Mouse (Mus musculus): ENCODE measurements around the gene Sept4. TPM values are rescaled to one million over a fixed set of nuclear protein-coding genes. Genes with fewer than 3 reads are reported as not detected.

The Sept4 gene
- total RNA-seq (2014; rRNA removed) (32.3 and 39.6 TPM in 2 replicates), polyA plus RNA-seq (2015; fragmentation: Nextera tagmentation; extraction: Ambion mirVana) (54.9 and 63.6 TPM in 2 replicates)

GRCm38 (mm10) chr11:87568255-87568953, at the start of gene Sept4:
Sept4 (plus strand) TSS chr11:87568903.
- no peak for ATAC-seq
- TF ChIP-seq CTCF (IDR thresholded peaks at IDR 0.05; ENCODE audit: low read depth) = no peak
- H3K4me3 ChIP-seq (ENCODE audit: low read length) = no peak within 1 kb of the TSS
- H3K27ac ChIP-seq = no peak within 1 kb of the TSS
- H3K9me3 ChIP-seq (ENCODE audit: low read length) = no peaks in the 10 kb centered on the region
- H3K9ac ChIP-seq (replicated peaks; ENCODE audit: low read length) = no peak within 1 kb of the TSS
- 78% methylated on average over 7 of the region's 7 CpGs for WGBS
- H3K36me3 ChIP-seq (ENCODE audit: insufficient read depth, low read length) = no peaks in the 10 kb centered on the region
- H3K27me3 ChIP-seq (ENCODE audit: insufficient read depth, low read length) = no peaks in the 10 kb centered on the region
- H3K4me2 ChIP-seq (ENCODE audit: low read depth, low read length) = no peak within 1 kb of the TSS
- DNase-seq (ENCODE audit: low spot score) = no peak
- H3K4me1 ChIP-seq (ENCODE audit: insufficient read depth, low read length) = no peaks in the 10 kb centered on the region

GRCm38 (mm10) chr11:87519260-87519659, 49.4 kb upstream of the Sept4 start:
- TF ChIP-seq CTCF (IDR thresholded peaks at IDR 0.05; ENCODE audit: low read depth) = peak; percentile 79
- peak; percentile 51 for DNase-seq (ENCODE audit: low spot score)
- H3K27ac ChIP-seq = no peak overlapping the region
- H3K9me3 ChIP-seq (ENCODE audit: low read length) = no peaks in the 10 kb centered on the region
- no peaks in the 10 kb centered on the region for H3K36me3 ChIP-seq (ENCODE audit: insufficient read depth, low read length)
- no peak for ATAC-seq
- no peaks in the 10 kb centered on the region for H3K27me3 ChIP-seq (ENCODE audit: insufficient read depth, low read length)
- no peaks in the 10 kb centered on the region for H3K4me1 ChIP-seq (ENCODE audit: insufficient read depth, low read length)
- WGBS = 8% methylated on average over 2 of the region's 2 CpGs
- H3K4me3 ChIP-seq (ENCODE audit: low read length) = no peak overlapping the region
- no peak overlapping the region for H3K9ac ChIP-seq (replicated peaks; ENCODE audit: low read length)
- H3K4me2 ChIP-seq (ENCODE audit: low read depth, low read length) = no peak overlapping the region

- H3K27me3 ChIP-seq (ENCODE audit: insufficient read depth, low read length) = no peaks in the 10 kb centered on the region
- ATAC-seq = no peak
Observed at GRCm38 (mm10) chr11:87523466-87523865, 45.2 kb upstream of the Sept4 start.

GRCm38 (mm10) chr11:87523967-87524366, 44.7 kb upstream of the Sept4 start:
- Histone ChIP-seq H3K4me1 (ENCODE audit: insufficient read depth, low read length) (no peaks in the 10 kb centered on the region), H3K27me3 (ENCODE audit: insufficient read depth, low read length) (no peaks in the 10 kb centered on the region), H3K9me3 (ENCODE audit: low read length) (no peaks in the 10 kb centered on the region), H3K27ac (no peak overlapping the region), H3K36me3 (ENCODE audit: insufficient read depth, low read length) (no peaks in the 10 kb centered on the region), H3K4me3 (ENCODE audit: low read length) (no peak overlapping the region), H3K4me2 (ENCODE audit: low read depth, low read length) (no peak overlapping the region), H3K9ac (replicated peaks; ENCODE audit: low read length) (no peak overlapping the region)
- no peak for DNase-seq (ENCODE audit: low spot score)
- TF ChIP-seq CTCF (IDR thresholded peaks at IDR 0.05; ENCODE audit: low read depth) = no peak
- no peak for ATAC-seq

More at GRCm38 (mm10) chr11:87523466-87523865, 45.2 kb upstream of the Sept4 start:
- Histone ChIP-seq H3K4me3 (ENCODE audit: low read length) (no peak overlapping the region), H3K36me3 (ENCODE audit: insufficient read depth, low read length) (no peaks in the 10 kb centered on the region), H3K27ac (no peak overlapping the region), H3K9ac (replicated peaks; ENCODE audit: low read length) (no peak overlapping the region), H3K4me2 (ENCODE audit: low read depth, low read length) (no peak overlapping the region), H3K4me1 (ENCODE audit: insufficient read depth, low read length) (no peaks in the 10 kb centered on the region), H3K9me3 (ENCODE audit: low read length) (no peaks in the 10 kb centered on the region)
- no peak for DNase-seq (ENCODE audit: low spot score)
- TF ChIP-seq CTCF (IDR thresholded peaks at IDR 0.05; ENCODE audit: low read depth) = no peak
- 78% methylated on average over 5 of the region's 5 CpGs for WGBS

DNA sequence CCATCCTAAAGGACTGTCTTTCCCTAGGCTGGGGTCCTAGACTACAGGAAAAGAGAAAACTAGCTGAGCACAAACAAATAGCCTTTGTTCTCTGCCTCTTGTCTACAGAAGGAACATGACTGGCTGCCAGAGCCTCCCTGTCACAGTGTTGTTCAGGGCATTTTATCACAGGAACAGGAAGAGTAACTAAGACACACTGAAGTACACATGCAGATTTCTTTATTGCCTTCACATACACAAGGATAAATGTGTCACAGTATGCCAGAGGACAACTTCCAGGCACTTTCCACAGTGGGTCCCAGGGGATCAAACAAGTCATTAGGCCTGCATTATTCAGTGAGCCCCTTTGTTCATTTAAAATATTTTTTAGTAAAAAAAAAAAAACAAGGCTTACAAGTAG, 43.9 kb upstream of the Sept4 start:
- TF ChIP-seq CTCF (IDR thresholded peaks at IDR 0.05; ENCODE audit: low read depth) = no peak
- H3K4me2 ChIP-seq (ENCODE audit: low read depth, low read length) = no peak overlapping the region
- no peaks in the 10 kb centered on the region for H3K36me3 ChIP-seq (ENCODE audit: insufficient read depth, low read length)
- ATAC-seq (no peak), DNase-seq (ENCODE audit: low spot score) (no peak)
- no peak overlapping the region for H3K27ac ChIP-seq
- no peak overlapping the region for H3K9ac ChIP-seq (replicated peaks; ENCODE audit: low read length)
- H3K9me3 ChIP-seq (ENCODE audit: low read length) = no peaks in the 10 kb centered on the region
- H3K27me3 ChIP-seq (ENCODE audit: insufficient read depth, low read length) = no peaks in the 10 kb centered on the region
- no peak overlapping the region for H3K4me3 ChIP-seq (ENCODE audit: low read length)
- H3K4me1 ChIP-seq (ENCODE audit: insufficient read depth, low read length) = no peaks in the 10 kb centered on the region

GRCm38 (mm10) chr11:87527364-87527763, 41.3 kb upstream of the Sept4 start:
- no peak for ATAC-seq

GRCm38 (mm10) chr11:87527990-87528389, 40.7 kb upstream of the Sept4 start:
- Histone ChIP-seq H3K9me3 (ENCODE audit: low read length) (no peaks in the 10 kb centered on the region), H3K4me1 (ENCODE audit: insufficient read depth, low read length) (no peaks in the 10 kb centered on the region), H3K36me3 (ENCODE audit: insufficient read depth, low read length) (no peaks in the 10 kb centered on the region), H3K27ac (no peak overlapping the region), H3K4me2 (ENCODE audit: low read depth, low read length) (no peak overlapping the region), H3K9ac (replicated peaks; ENCODE audit: low read length) (no peak overlapping the region), H3K4me3 (ENCODE audit: low read length) (no peak overlapping the region), H3K27me3 (ENCODE audit: insufficient read depth, low read length) (no peaks in the 10 kb centered on the region)
- DNase-seq (ENCODE audit: low spot score) (no peak), ATAC-seq (no peak)
- 62% methylated on average over 4 of the region's 4 CpGs for WGBS
- TF ChIP-seq CTCF (IDR thresholded peaks at IDR 0.05; ENCODE audit: low read depth) = 0 out of 2 replicates have a peak, but pooled peaks have one; percentile 38

More at GRCm38 (mm10) chr11:87527364-87527763, 41.3 kb upstream of the Sept4 start:
- whole genome bisulfite sequencing = 82% methylated on average over 3 of the region's 3 CpGs
- Histone ChIP-seq H3K36me3 (ENCODE audit: insufficient read depth, low read length) (no peaks in the 10 kb centered on the region), H3K4me2 (ENCODE audit: low read depth, low read length) (no peak overlapping the region), H3K27me3 (ENCODE audit: insufficient read depth, low read length) (no peaks in the 10 kb centered on the region), H3K4me3 (ENCODE audit: low read length) (no peak overlapping the region), H3K27ac (no peak overlapping the region), H3K4me1 (ENCODE audit: insufficient read depth, low read length) (no peaks in the 10 kb centered on the region), H3K9me3 (ENCODE audit: low read length) (no peaks in the 10 kb centered on the region), H3K9ac (replicated peaks; ENCODE audit: low read length) (no peak overlapping the region)
- TF ChIP-seq CTCF (IDR thresholded peaks at IDR 0.05; ENCODE audit: low read depth) = no peak
- DNase-seq (ENCODE audit: low spot score) = no peak

All from hindbrain, postnatal 0 days (tissue).